Mouse (Mus musculus) cerebellum, adult 2 months (tissue): ENCODE measurements around the gene Sapcd1. TPM values are rescaled to one million over a fixed set of nuclear protein-coding genes. Genes with fewer than 3 reads are reported as not detected.

Experiments
- DNase-seq, 2 experiments: peaks; one replicate each; pipeline ENCODE4 v3.0.0; 2021
- H3K27ac ChIP-seq: fragments of 200-500 bp; 2 replicates; pipeline ENCODE4 v1.5.1; 2012; ENCODE audit warnings: low read length, control low read depth, inconsistent platforms; ENCODE audit not compliant: insufficient read depth
- H3K27me3 ChIP-seq: fragments of 200-500 bp; 2 replicates; pipeline ENCODE4 v1.6.1; 2012; ENCODE audit warnings: inconsistent platforms, mild to moderate bottlenecking, low read length, moderate library complexity; ENCODE audit not compliant: control insufficient read depth, insufficient read depth
- H3K4me1 ChIP-seq: fragments of 200-500 bp; 2 replicates; pipeline ENCODE4 v1.6.1; 2011; ENCODE audit warnings: low read length; ENCODE audit not compliant: control insufficient read depth, insufficient read depth
- H3K4me3 ChIP-seq: fragments of 200-500 bp; replicated peaks from 2 replicates; pipeline ENCODE3; 2011; ENCODE audit warnings: mild to moderate bottlenecking, low read depth, low read length, control low read depth; ENCODE audit not compliant: insufficient read depth
- CTCF ChIP-seq: fragments of 200-500 bp; IDR thresholded peaks from 2 replicates; pipeline ENCODE4 v1.5.1; 2011; ENCODE audit warnings: low read depth, mild to moderate bottlenecking, control low read depth, low read length, moderate library complexity, borderline replicate concordance; ENCODE audit not compliant: insufficient read depth
- POLR2A ChIP-seq: fragments of 200-500 bp; IDR thresholded peaks from 2 replicates; pipeline ENCODE4 v1.6.1; 2011; ENCODE audit warnings: low read length, control low read depth, borderline replicate concordance; ENCODE audit not compliant: insufficient read depth
- WGBS: fragments of 180-500 bp; shearing (Covaris S2); methylation state at CpG from one replicate; pipeline ENCODE4 v1.1.7; 2018; 5-methylcytosine and 5-hydroxymethylcytosine counted together
- polyA plus RNA-seq: library from polyadenylated mRNA; depleted of rRNA; stranded (reverse); fragments of >200 nt; gene quantifications from 2 replicates; pipeline ENCODE4 v1.2.3, GENCODE M21; 2012; rRNA removed

The Sapcd1 gene
- polyA plus RNA-seq, 1 experiment = 2.0 TPM

GRCm38 (mm10) chr17:34994751-34995150 is 33.1 kb downstream of the Sapcd1 start:
- H3K4me3 ChIP-seq = no peak overlapping the region
- H3K27ac ChIP-seq = no peak overlapping the region
- H3K4me1 ChIP-seq = no peaks in the 10 kb centered on the region
- no peak for DNase-seq
- no peak for TF ChIP-seq CTCF
- TF ChIP-seq POLR2A = no peak
- no peaks in the 10 kb centered on the region for H3K27me3 ChIP-seq

GRCm38 (mm10) chr17:34984218-34984617 is 43.6 kb downstream of the Sapcd1 start:
- 70% methylated on average over 2 of the region's 2 CpGs for WGBS
- H3K27me3 ChIP-seq = no peaks in the 10 kb centered on the region
- TF ChIP-seq POLR2A (no peak), CTCF (no peak)
- H3K4me3 ChIP-seq = no peak overlapping the region
- H3K27ac ChIP-seq = no peak overlapping the region
- peak in 1 of 2 experiments; percentile 29 for DNase-seq
- H3K4me1 ChIP-seq = peaks cover 3% of the 10 kb centered on the region; the same call in 1 of the 2 replicates

GRCm38 (mm10) chr17:34982328-34982727 is 45.5 kb downstream of the Sapcd1 start:
- Histone ChIP-seq H3K4me3 (peak overlapping the region; percentile 75), H3K27ac (0 out of 2 replicates have a peak overlapping the region, but pooled peaks have one; percentile 89), H3K4me1 (peaks cover 3% of the 10 kb centered on the region; the same call in 1 of the 2 replicates), H3K27me3 (no peaks in the 10 kb centered on the region)
- no peak for DNase-seq
- WGBS = under 1% methylated on average over 15 of the region's 15 CpGs
- no peak for TF ChIP-seq CTCF
- no peak for TF ChIP-seq POLR2A

GRCm38 (mm10) chr17:34981690-34982180 is 46.1 kb downstream of the Sapcd1 start, which contains the start of gene Lsm2:
Gene Lsm2, plus strand, starts transcription at chr17:34981862.
- DNase-seq = peak; percentile 94 to 95
- Histone ChIP-seq H3K27me3 (no peaks in the 10 kb centered on the region), H3K4me1 (peaks cover 3% of the 10 kb centered on the region; the same call in 1 of the 2 replicates), H3K27ac (peak within 1 kb of the TSS; percentile 89), H3K4me3 (peak within 1 kb of the TSS; percentile 75)
- no peak for TF ChIP-seq CTCF
- TF ChIP-seq POLR2A = peak; percentile 98
- under 1% methylated on average over 58 of the region's 58 CpGs for WGBS

- 4% methylated on average over 2 of the region's 2 CpGs for WGBS
- DNase-seq = peak in 1 of 2 experiments; percentile 66
- H3K27ac ChIP-seq = peak overlapping the region; percentile 64; the same call in 1 of the 2 replicates
These were observed 47.2 kb downstream of the Sapcd1 start for GRCm38 (mm10) chr17:34980655-34981054.

GRCm38 (mm10) chr17:34979631-34980030 is 48.2 kb downstream of the Sapcd1 start:
- no peak for TF ChIP-seq POLR2A
- TF ChIP-seq CTCF = no peak
- H3K4me1 ChIP-seq = peaks cover 3% of the 10 kb centered on the region; the same call in 1 of the 2 replicates
- DNase-seq = no peak
- no peak overlapping the region for H3K4me3 ChIP-seq
- H3K27ac ChIP-seq = no peak overlapping the region
- WGBS = 92% methylated on average over 4 of the region's 4 CpGs
- H3K27me3 ChIP-seq = no peaks in the 10 kb centered on the region

More at GRCm38 (mm10) chr17:34980655-34981054, 47.2 kb downstream of the Sapcd1 start:
- Histone ChIP-seq H3K4me1 (peaks cover 3% of the 10 kb centered on the region; the same call in 1 of the 2 replicates), H3K4me3 (peak overlapping the region; percentile 45), H3K27me3 (no peaks in the 10 kb centered on the region)
- no peak for TF ChIP-seq POLR2A
- TF ChIP-seq CTCF = peak; percentile 38; the same call in 1 of the 2 replicates

GRCm38 (mm10) chr17:34978239-34978638 is 49.6 kb downstream of the Sapcd1 start:
- TF ChIP-seq POLR2A (no peak), CTCF (no peak)
- no peak overlapping the region for H3K27ac ChIP-seq
- H3K4me1 ChIP-seq = peaks cover 3% of the 10 kb centered on the region; the same call in 1 of the 2 replicates
- 89% methylated on average over 27 of the region's 27 CpGs for WGBS
- no peak overlapping the region for H3K4me3 ChIP-seq
- no peaks in the 10 kb centered on the region for H3K27me3 ChIP-seq
- no peak for DNase-seq

- no peak for TF ChIP-seq CTCF
- no peak for TF ChIP-seq POLR2A
- no peak overlapping the region for H3K4me3 ChIP-seq
These were observed 50.8 kb downstream of the Sapcd1 start for GRCm38 (mm10) chr17:34977000-34977399.

More at GRCm38 (mm10) chr17:34977000-34977399, 50.8 kb downstream of the Sapcd1 start:
- WGBS = 80% methylated on average over 20 of the region's 20 CpGs
- peaks cover 3% of the 10 kb centered on the region; the same call in 1 of the 2 replicates for H3K4me1 ChIP-seq
- DNase-seq = no peak
- H3K27me3 ChIP-seq = no peaks in the 10 kb centered on the region
- H3K27ac ChIP-seq = no peak overlapping the region

Other genes starting within 250 kb of the Sapcd1 start
- gene Cyp21a1, start 223.5 kb downstream of the Sapcd1 start, polyA plus RNA-seq = not detected in 2 replicates
- gene Stk19, start 191.1 kb downstream of the Sapcd1 start, polyA plus RNA-seq = 52.9 TPM in 2 replicates
- gene Dxo, start 191.0 kb downstream of the Sapcd1 start, polyA plus RNA-seq = 59.6 and 62.5 TPM in 2 replicates
- gene Skiv2l, start 177.8 kb downstream of the Sapcd1 start, polyA plus RNA-seq = 77.4 and 87.2 TPM in 2 replicates
- gene Nelfe, start 177.6 kb downstream of the Sapcd1 start, polyA plus RNA-seq = 47.2 and 47.9 TPM in 2 replicates
- gene Cfb, start 165.5 kb downstream of the Sapcd1 start, polyA plus RNA-seq = 0.14 and 0.20 TPM in 2 replicates
- 8.2 and 8.3 TPM in 2 replicates for gene Zbtb12, start 148.5 kb downstream of the Sapcd1 start, polyA plus RNA-seq
- gene Gm20547, start 146.0 kb downstream of the Sapcd1 start, polyA plus RNA-seq = 0.08 and 0.10 TPM in 2 replicates
- 2.3 and 2.9 TPM in 2 replicates for gene C2, start 129.8 kb downstream of the Sapcd1 start, polyA plus RNA-seq
- gene Ehmt2, start 129.5 kb downstream of the Sapcd1 start, polyA plus RNA-seq = 174 and 182 TPM in 2 replicates
- gene Slc44a4, start 113.5 kb downstream of the Sapcd1 start, polyA plus RNA-seq = 0.05 TPM in 1 of 2 replicates, not detected in the other
- 58.7 and 60.9 TPM in 2 replicates for gene Neu1, start 96.8 kb downstream of the Sapcd1 start, polyA plus RNA-seq
- gene Hspa1b, start 68.8 kb downstream of the Sapcd1 start, polyA plus RNA-seq = 4.6 and 9.2 TPM in 2 replicates
- gene Gm20481, start 58.1 kb downstream of the Sapcd1 start, polyA plus RNA-seq = not detected in 2 replicates
- 10.5 and 14.9 TPM in 2 replicates for gene Hspa1a, start 55.9 kb downstream of the Sapcd1 start, polyA plus RNA-seq
- 0.49 and 0.89 TPM in 2 replicates for gene Hspa1l, start 55.3 kb downstream of the Sapcd1 start, polyA plus RNA-seq
- 56.2 and 63.7 TPM in 2 replicates for gene Lsm2, start 46.2 kb downstream of the Sapcd1 start, polyA plus RNA-seq
- 65.3 and 77.0 TPM in 2 replicates for gene Vars, start 27.0 kb downstream of the Sapcd1 start, polyA plus RNA-seq
- 25.5 and 30.1 TPM in 2 replicates for gene Vwa7, start 11.4 kb downstream of the Sapcd1 start, polyA plus RNA-seq
- 4.3 and 5.5 TPM in 2 replicates for gene Msh5, start 18.7 kb upstream of the Sapcd1 start, polyA plus RNA-seq
- gene Clic1, start 21.9 kb upstream of the Sapcd1 start, polyA plus RNA-seq = 41.2 and 42.9 TPM in 2 replicates
- gene Ddah2, start 31.0 kb upstream of the Sapcd1 start, polyA plus RNA-seq = 59.5 and 63.3 TPM in 2 replicates
- gene Ly6g6c, start 37.4 kb upstream of the Sapcd1 start, polyA plus RNA-seq = 0.11 and 0.15 TPM in 2 replicates
- gene Mpig6b, start 38.2 kb upstream of the Sapcd1 start, polyA plus RNA-seq = 0.25 and 0.43 TPM in 2 replicates
- gene Ly6g6e, start 48.9 kb upstream of the Sapcd1 start, polyA plus RNA-seq = 5.3 and 6.3 TPM in 2 replicates
- gene Ly6g6d, start 50.0 kb upstream of the Sapcd1 start, polyA plus RNA-seq = 8.5 and 10.4 TPM in 2 replicates
- gene Ly6g6f, start 57.6 kb upstream of the Sapcd1 start, polyA plus RNA-seq = 0.86 and 1.1 TPM in 2 replicates
- gene Abhd16a, start 61.2 kb upstream of the Sapcd1 start, polyA plus RNA-seq = 337 and 394 TPM in 2 replicates
- gene Ly6g5c, start 80.3 kb upstream of the Sapcd1 start, polyA plus RNA-seq = 0.28 TPM in 1 of 2 replicates, not detected in the other
- gene Ly6g5b, start 87.4 kb upstream of the Sapcd1 start, polyA plus RNA-seq = 2.2 and 3.4 TPM in 2 replicates
- gene Gpank1, start 93.4 kb upstream of the Sapcd1 start, polyA plus RNA-seq = 32.7 TPM in 2 replicates
- gene Csnk2b, start 94.0 kb upstream of the Sapcd1 start, polyA plus RNA-seq = 231 TPM in 2 replicates
- 12.3 and 14.6 TPM in 2 replicates for gene D17H6S53E, start 98.4 kb upstream of the Sapcd1 start, polyA plus RNA-seq
- 0.21 and 0.28 TPM in 2 replicates for gene Apom, start 104.0 kb upstream of the Sapcd1 start, polyA plus RNA-seq
- gene Bag6, start 107.2 kb upstream of the Sapcd1 start, polyA plus RNA-seq = 211 and 226 TPM in 2 replicates
- gene Prrc2a, start 136.9 kb upstream of the Sapcd1 start, polyA plus RNA-seq = 277 and 289 TPM in 2 replicates
- gene Aif1, start 148.1 kb upstream of the Sapcd1 start, polyA plus RNA-seq = 2.1 and 4.1 TPM in 2 replicates
- 2.8 and 3.2 TPM in 2 replicates for gene Lst1, start 160.4 kb upstream of the Sapcd1 start, polyA plus RNA-seq
- gene Ltb, start 166.4 kb upstream of the Sapcd1 start, polyA plus RNA-seq = 0.34 and 0.38 TPM in 2 replicates
- gene Tnf, start 174.0 kb upstream of the Sapcd1 start, polyA plus RNA-seq = not detected in 2 replicates
- gene Lta, start 177.3 kb upstream of the Sapcd1 start, polyA plus RNA-seq = 0.11 and 0.13 TPM in 2 replicates
- gene Gm16181, start 192.8 kb upstream of the Sapcd1 start, polyA plus RNA-seq = not detected in 2 replicates
- 628 TPM in 2 replicates for gene Atp6v1g2, start 205.6 kb upstream of the Sapcd1 start, polyA plus RNA-seq
- gene Nfkbil1, start 207.8 kb upstream of the Sapcd1 start, polyA plus RNA-seq = 12.7 and 13.2 TPM in 2 replicates
- gene Ddx39b, start 213.7 kb upstream of the Sapcd1 start, polyA plus RNA-seq = 438 and 458 TPM in 2 replicates
- gene H2-D1, start 234.7 kb upstream of the Sapcd1 start, polyA plus RNA-seq = 174 and 183 TPM in 2 replicates